Mouse (Mus musculus): Measurements from ENCODE around the gene Fam19a1.

DNA sequence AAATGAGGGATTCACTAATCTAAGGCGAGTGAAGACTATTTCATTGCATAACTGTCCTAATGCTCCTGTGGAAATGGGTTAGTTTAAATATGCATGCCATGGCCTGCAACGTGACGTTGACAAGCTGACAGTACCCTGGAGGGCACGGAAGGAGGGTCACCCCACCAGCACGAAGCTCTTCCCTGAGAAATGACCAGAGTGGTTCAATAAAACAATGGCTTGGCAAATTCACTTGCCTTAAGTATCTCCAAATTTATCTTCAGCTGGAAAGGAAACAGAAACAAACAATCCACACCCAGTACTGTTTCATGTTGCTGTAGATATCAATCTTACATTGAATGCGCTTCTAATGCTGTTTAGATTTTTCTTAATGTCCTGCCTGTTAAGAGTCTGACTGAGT is 316.4 kb downstream of the Fam19a1 start:
- no peak for TF ChIP-seq POLR2A (IDR thresholded peaks at IDR 0.05; ENCODE audit: borderline replicate concordance, low read depth, low read length)
- no peak for TF ChIP-seq CTCF (IDR thresholded peaks at IDR 0.05; ENCODE audit: low read depth, low read length)

All from bone marrow macrophage, adult 2 months (primary cell).